Mouse (Mus musculus) neural tube, embryonic 14.5 days (tissue): ENCODE measurements at regions not wholly inside any gene's neighbourhood (a gene's known extent, or its start where the extent isn't known, plus 50 kb on each side); places are given as distances from the start of the nearest gene placed in this dataset.
"Not testable (repeated sequence)": the region's sequence is repeated elsewhere in the genome, so short reads cannot be mapped to it uniquely, and the experiment has no call there.

ENCODE experiments used
- ATAC-seq: fragments of 200-750 bp; cut with Nextera tagmentation; 2 replicates; pipeline ENCODE4 v1.8.0; 2017; ENCODE audit warnings: low read depth, mild to moderate bottlenecking, moderate TSS enrichment, moderate library complexity
- H3K27ac ChIP-seq: fragments of 300-500 bp; sonication (generic); 2 replicates; pipeline ENCODE4 v1.5.1; 2014; ENCODE audit warnings: low read depth, mild to moderate bottlenecking, control low read depth, low read length, moderate library complexity, mixed read lengths
- H3K27me3 ChIP-seq: fragments of 300-500 bp; sonication (generic); 2 replicates; pipeline ENCODE4 v1.6.1; 2014; ENCODE audit warnings: low read length; ENCODE audit not compliant: control insufficient read depth, insufficient read depth
- H3K36me3 ChIP-seq: fragments of 300-500 bp; sonication (generic); 2 replicates; pipeline ENCODE4 v1.6.1; 2014; ENCODE audit warnings: low read length, mixed read lengths; ENCODE audit not compliant: control insufficient read depth, insufficient read depth
- H3K4me1 ChIP-seq: fragments of 300-500 bp; sonication (generic); 2 replicates; pipeline ENCODE4 v1.6.1; 2014; ENCODE audit warnings: low read length; ENCODE audit not compliant: control insufficient read depth, insufficient read depth
- H3K4me2 ChIP-seq: fragments of 300-500 bp; sonication (generic); 2 replicates; pipeline ENCODE4 v1.6.1; 2014; ENCODE audit warnings: mild to moderate bottlenecking, low read depth, low read length, control low read depth
- H3K4me3 ChIP-seq: fragments of 300-500 bp; sonication (generic); 2 replicates; pipeline ENCODE4 v1.5.1; 2014; ENCODE audit warnings: low read depth, low read length, control low read depth, mixed read lengths
- H3K9ac ChIP-seq: fragments of 300-500 bp; sonication (generic); replicated peaks from 2 replicates; pipeline ENCODE4 v1.6.1; 2014; ENCODE audit warnings: low read depth, mild to moderate bottlenecking, control low read depth, low read length, mixed read lengths
- H3K9me3 ChIP-seq: fragments of 300-500 bp; sonication (generic); 2 replicates; pipeline ENCODE4 v1.6.1; 2016; ENCODE audit warnings: low read length; ENCODE audit not compliant: control insufficient read depth
- WGBS: fragments of 180-500 bp; shearing (Covaris S2); extraction: QIAGEN DNeasy Blood & Tissue Kit; methylation state at CpG from one replicate; pipeline ENCODE4 v1.1.7; 2014; 5-methylcytosine and 5-hydroxymethylcytosine counted together

GRCm38 (mm10) chr1:145139267-145139651 is 364.0 kb upstream of the Rgs18 start:
- H3K36me3 ChIP-seq: no peaks in the 10 kb centered on the region
- no peak overlapping the region for H3K4me2 ChIP-seq
- no peak for ATAC-seq
- H3K9ac ChIP-seq: no peak overlapping the region
- H3K9me3 ChIP-seq: no peaks in the 10 kb centered on the region
- H3K27me3 ChIP-seq: no peaks in the 10 kb centered on the region
- no peak overlapping the region for H3K27ac ChIP-seq
- H3K4me3 ChIP-seq: no peak overlapping the region
- H3K4me1 ChIP-seq: no peaks in the 10 kb centered on the region

GRCm38 (mm10) chr1:145138452-145139266 is 363.4 kb upstream of the Rgs18 start:
- H3K27ac ChIP-seq: no peak overlapping the region
- H3K27me3 ChIP-seq: no peaks in the 10 kb centered on the region
- H3K4me1 ChIP-seq: no peaks in the 10 kb centered on the region
- no peak overlapping the region for H3K4me3 ChIP-seq
- no peak overlapping the region for H3K4me2 ChIP-seq
- no peaks in the 10 kb centered on the region for H3K9me3 ChIP-seq
- no peaks in the 10 kb centered on the region for H3K36me3 ChIP-seq
- no peak for ATAC-seq
- WGBS: 50% methylated on average over 2 of the region's 2 CpGs
- H3K9ac ChIP-seq: no peak overlapping the region

GRCm38 (mm10) chr1:145131020-145131419 is 355.8 kb upstream of the Rgs18 start:
- ATAC-seq: no peak
- Histone ChIP-seq H3K9ac (no peak overlapping the region), H3K4me2 (no peak overlapping the region), H3K36me3 (no peaks in the 10 kb centered on the region), H3K4me1 (no peaks in the 10 kb centered on the region), H3K27ac (no peak overlapping the region), H3K4me3 (no peak overlapping the region), H3K27me3 (no peaks in the 10 kb centered on the region), H3K9me3 (no peaks in the 10 kb centered on the region)
- 65% methylated on average over 1 of the region's 1 CpGs for WGBS

GRCm38 (mm10) chr1:145113171-145113570 is 337.9 kb upstream of the Rgs18 start:
- Histone ChIP-seq H3K9ac (no peak overlapping the region), H3K27ac (no peak overlapping the region), H3K27me3 (no peaks in the 10 kb centered on the region), H3K4me3 (no peak overlapping the region), H3K9me3 (no peaks in the 10 kb centered on the region), H3K4me2 (no peak overlapping the region), H3K4me1 (no peaks in the 10 kb centered on the region), H3K36me3 (no peaks in the 10 kb centered on the region)
- no peak for ATAC-seq
- 71% methylated on average over 1 of the region's 1 CpGs for WGBS

- not testable (repeated sequence) for H3K9ac ChIP-seq, H3K4me2 ChIP-seq, H3K9me3 ChIP-seq, H3K4me1 ChIP-seq, H3K27ac ChIP-seq, ATAC-seq, H3K4me3 ChIP-seq, H3K27me3 ChIP-seq, H3K36me3 ChIP-seq
- WGBS: 95% methylated on average over 4 of the region's 4 CpGs
These were observed 331.5 kb upstream of the Rgs18 start for GRCm38 (mm10) chr1:145106771-145107170.

- no peaks in the 10 kb centered on the region for H3K4me1 ChIP-seq
- no peak overlapping the region for H3K9ac ChIP-seq
- no peaks in the 10 kb centered on the region for H3K36me3 ChIP-seq
- no peaks in the 10 kb centered on the region for H3K9me3 ChIP-seq
- no peaks in the 10 kb centered on the region for H3K27me3 ChIP-seq
- no peak overlapping the region for H3K4me3 ChIP-seq
- no peak overlapping the region for H3K4me2 ChIP-seq
- ATAC-seq: no peak
- H3K27ac ChIP-seq: no peak overlapping the region
- 97% methylated on average over 1 of the region's 1 CpGs for WGBS
These were observed 290.1 kb upstream of the Rgs18 start for GRCm38 (mm10) chr1:145065255-145065854.

GRCm38 (mm10) chr1:145064384-145064783 is 289.1 kb upstream of the Rgs18 start:
- Histone ChIP-seq H3K36me3 (no peaks in the 10 kb centered on the region), H3K9ac (no peak overlapping the region), H3K9me3 (no peaks in the 10 kb centered on the region), H3K4me1 (no peaks in the 10 kb centered on the region), H3K27ac (no peak overlapping the region), H3K4me2 (no peak overlapping the region), H3K27me3 (no peaks in the 10 kb centered on the region), H3K4me3 (no peak overlapping the region)
- no peak for ATAC-seq
- 79% methylated on average over 3 of the region's 3 CpGs for WGBS

- Histone ChIP-seq H3K4me1 (no peaks in the 10 kb centered on the region), H3K4me2 (no peak overlapping the region), H3K27ac (no peak overlapping the region), H3K9ac (no peak overlapping the region), H3K36me3 (no peaks in the 10 kb centered on the region), H3K9me3 (no peaks in the 10 kb centered on the region), H3K27me3 (no peaks in the 10 kb centered on the region), H3K4me3 (no peak overlapping the region)
- no peak for ATAC-seq
- 94% methylated on average over 4 of the region's 4 CpGs for WGBS
These were observed 240.4 kb upstream of the Rgs18 start for GRCm38 (mm10) chr1:145015623-145016022.

- ATAC-seq: no peak
- Histone ChIP-seq H3K9ac (no peak overlapping the region), H3K9me3 (no peaks in the 10 kb centered on the region), H3K36me3 (no peaks in the 10 kb centered on the region), H3K4me3 (no peak overlapping the region), H3K4me1 (no peaks in the 10 kb centered on the region), H3K4me2 (no peak overlapping the region), H3K27me3 (no peaks in the 10 kb centered on the region), H3K27ac (no peak overlapping the region)
These were observed 235.6 kb upstream of the Rgs18 start for GRCm38 (mm10) chr1:145010833-145011232.
